Mouse (Mus musculus): ENCODE data around the gene Usp36.
"Not testable (repeated sequence)": the region's sequence is repeated elsewhere in the genome, so short reads cannot be mapped to it uniquely, and the experiment has no call there.

The Usp36 gene

GRCm38 (mm10) chr11:118289999-118290889 is at the start of gene Usp36:
Gene Usp36, minus strand, starts transcription at chr11:118290244.
- peak; percentile 99 for DNase-seq (ENCODE audit: low read depth in 1 of 2, low spot score in 2 of 2)

DNA sequence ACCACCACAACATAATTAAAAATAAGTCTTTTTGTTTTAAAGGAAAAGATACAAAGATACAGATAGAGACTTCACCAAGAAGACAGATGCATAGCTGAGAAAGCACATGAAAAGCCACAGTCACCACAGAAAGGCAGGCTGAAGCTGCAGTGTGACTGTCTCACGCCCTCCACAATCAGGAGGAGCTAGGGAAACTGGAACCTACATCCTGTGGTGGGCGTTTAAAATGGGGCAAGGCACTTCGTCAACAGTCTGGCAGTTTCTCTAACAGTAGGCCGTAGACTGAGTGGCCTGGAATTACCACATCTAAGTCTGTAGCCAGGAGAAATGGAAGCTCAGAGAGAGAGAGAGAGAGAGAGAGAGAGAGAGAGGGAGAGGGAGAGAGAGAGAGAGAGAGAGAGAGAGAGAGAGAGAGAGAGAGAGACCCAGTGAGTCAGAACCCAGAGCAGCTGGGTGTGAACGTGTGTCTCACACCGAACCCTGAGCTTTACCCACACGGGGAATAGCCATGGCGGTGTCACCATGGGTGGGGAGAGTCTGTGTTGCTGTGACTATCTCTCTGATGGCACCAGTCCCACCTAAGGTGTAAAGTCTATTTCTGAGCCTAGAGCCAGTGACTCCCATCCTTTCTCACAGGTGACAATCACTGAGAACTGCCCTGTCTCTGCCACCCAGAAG is 47.6 kb upstream of the Usp36 start:
- DNase-seq (ENCODE audit: low read depth in 1 of 2, low spot score in 2 of 2), result no peak

DNA sequence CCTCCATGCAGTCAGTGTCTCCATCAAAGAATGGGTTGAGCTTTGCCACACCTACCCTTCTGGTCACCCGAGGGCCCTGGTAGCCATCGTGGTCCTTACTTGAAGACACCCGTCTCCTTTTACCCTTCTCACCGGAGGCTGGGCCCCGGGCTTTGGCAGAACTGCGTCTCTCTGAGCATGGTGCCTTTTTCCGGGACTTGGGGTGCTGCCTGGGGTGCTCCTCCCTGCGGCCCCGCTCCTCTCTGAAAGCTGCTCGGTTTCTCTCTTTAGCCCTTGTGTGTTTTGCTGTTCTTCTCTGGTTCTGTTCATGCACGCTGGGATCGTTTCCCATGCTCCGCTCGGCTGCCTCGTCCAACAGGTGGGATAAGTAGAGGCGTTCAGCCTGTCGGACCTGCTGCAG is 43.4 kb upstream of the Usp36 start:
- no peak for DNase-seq (ENCODE audit: low read depth in 1 of 2, low spot score in 2 of 2)

DNA sequence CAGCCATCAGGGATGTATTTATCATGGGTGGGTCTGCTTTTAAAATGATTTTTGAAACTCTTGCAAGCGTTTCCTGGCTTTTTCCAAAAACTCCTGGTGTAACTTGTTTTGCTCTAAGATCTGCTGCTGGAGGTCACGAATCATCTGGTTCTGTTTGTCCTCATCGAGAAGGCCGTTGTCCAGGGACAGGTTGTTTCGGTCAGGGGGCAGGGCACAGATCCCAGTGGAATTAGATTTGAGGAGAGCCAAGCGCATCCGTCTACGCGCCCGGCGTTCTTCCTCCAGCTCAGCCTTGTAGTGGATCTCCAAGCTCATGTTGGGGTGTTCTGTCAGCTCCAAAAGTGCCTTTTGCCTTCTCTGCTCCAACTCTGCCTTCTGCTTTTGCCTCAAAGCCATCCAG is 42.3 kb upstream of the Usp36 start:
- no peak for DNase-seq (ENCODE audit: low read depth in 1 of 2, low spot score in 2 of 2)

DNA sequence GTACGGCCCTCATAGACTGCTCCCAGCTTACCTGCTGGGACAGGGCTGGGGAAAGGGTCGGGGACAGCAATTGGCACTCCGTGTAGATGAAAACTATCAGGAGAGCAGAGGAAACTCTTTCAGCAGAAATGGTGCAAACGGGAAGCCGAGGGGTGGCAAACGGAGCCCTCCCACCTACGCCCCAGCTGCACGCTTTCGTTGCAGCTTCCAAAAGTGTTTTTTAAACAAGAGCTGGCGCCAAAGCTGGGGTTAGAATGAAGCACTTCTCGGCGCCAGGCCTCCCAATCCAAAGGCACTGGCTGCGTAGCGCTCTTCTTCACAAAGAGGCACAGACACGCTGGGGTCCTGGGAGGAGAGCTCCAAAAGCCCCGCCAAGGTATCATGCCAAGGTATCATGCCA is 40.7 kb upstream of the Usp36 start:
- DNase-seq (ENCODE audit: low read depth in 1 of 2, low spot score in 2 of 2), result no peak

DNA sequence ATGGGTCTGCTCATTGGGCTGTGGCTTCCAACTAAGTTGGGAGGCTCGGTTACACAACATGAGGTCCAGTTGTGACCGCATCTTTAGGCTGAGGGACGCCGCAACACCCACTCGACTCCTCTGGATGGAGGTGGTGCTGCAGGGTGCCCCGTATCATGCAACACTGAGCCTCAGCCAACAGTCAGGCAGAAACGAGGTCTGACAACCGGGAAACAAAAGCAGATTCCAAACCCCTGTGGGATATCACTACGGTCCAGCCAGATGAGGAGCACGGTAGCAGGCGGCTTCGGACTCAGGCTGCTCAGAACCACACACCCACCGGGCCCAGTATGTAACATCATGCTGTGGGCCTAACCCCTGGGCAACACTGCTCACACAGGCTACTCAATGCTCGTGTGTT is 40.3 kb upstream of the Usp36 start:
- no peak for DNase-seq (ENCODE audit: low read depth in 1 of 2, low spot score in 2 of 2)

DNA sequence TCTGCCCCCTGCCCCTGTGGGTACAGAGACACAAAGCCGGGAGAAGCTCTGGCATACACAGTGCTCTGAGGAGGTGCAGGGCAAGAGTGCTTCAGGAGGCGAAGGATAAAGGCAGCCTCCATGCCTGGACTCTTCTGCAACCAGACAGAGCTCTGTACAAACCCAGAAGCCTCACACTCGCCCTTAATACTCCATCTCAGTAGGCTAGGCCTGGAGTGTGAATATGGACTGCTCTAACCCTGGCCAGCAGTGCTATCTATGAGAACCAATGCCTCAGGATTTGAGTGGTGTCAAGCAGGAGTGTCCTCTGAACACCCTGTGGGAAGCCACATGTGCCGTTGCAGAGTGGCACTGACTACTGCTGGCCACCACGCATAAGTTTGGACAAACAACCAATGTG is 38.9 kb upstream of the Usp36 start:
- DNase-seq (ENCODE audit: low read depth in 1 of 2, low spot score in 2 of 2), result no peak

DNA sequence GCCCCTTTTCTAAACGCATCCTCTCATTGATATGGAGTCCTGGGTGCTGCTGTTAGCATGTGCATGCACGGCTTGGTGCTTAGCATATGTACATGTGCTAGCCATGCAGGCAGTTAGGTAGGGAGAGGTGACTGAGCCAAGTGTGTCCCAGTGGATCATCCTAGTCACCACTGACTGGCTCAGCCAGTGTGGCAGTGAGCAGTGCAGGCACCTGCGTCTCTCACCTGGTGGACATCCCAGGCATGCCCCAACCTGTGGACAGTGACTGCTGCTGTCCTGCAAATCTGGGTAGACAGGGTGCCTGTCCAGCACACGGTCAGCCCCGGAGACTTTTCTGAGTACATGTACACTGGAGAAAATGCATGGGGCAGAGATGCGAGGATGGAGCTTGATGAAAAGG is 38.5 kb upstream of the Usp36 start:
- DNase-seq (ENCODE audit: low read depth in 1 of 2, low spot score in 2 of 2), result no peak

DNA sequence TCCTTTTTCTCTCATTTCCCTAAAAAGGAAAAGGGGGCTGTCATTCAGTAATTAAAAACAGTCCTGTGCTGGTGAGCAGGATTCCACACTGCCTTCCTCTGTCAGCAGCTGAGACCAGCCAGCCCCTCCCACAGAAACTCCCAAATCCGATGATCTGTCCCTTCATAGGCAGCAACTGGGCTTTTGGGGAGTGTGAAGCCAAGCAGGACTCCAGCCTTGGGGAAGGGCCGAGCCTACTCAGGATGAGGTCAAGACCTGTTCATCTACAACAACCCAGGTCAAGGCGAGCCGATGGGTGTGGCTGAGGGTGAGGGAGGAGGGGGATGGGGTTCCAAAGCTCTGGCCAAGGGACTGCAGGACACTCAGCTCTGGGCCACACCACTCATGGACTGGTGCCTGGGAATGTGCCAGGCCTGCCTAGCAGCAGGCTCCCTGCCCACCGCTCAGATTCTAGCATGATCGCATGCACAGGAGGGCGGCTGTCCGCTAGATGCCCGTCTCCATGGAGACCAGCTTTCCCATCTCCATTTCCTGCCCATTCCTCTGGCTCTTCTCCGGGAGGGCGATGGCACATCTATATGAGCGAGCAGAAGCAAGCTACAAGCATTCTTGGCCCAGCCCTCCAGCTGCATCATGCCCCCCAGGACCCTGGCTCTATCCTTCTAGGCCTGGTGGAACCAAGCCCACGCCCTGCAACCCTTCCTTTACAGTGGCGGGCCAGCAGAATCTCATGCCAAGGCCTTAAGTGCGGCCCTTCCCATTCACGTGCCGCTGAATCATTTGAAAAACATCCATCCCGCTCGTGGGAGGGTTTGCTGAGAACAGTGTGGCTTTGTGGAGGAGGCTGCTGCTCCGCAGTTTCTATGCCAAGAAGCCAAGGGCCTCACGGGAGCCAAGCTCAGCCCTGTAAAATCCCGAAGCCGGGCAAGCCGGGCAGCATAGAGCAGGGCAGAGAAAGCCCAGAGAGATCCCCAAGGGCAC is 37.2 kb upstream of the Usp36 start:
- DNase-seq (ENCODE audit: low read depth in 1 of 2, low spot score in 2 of 2), result no peak

DNA sequence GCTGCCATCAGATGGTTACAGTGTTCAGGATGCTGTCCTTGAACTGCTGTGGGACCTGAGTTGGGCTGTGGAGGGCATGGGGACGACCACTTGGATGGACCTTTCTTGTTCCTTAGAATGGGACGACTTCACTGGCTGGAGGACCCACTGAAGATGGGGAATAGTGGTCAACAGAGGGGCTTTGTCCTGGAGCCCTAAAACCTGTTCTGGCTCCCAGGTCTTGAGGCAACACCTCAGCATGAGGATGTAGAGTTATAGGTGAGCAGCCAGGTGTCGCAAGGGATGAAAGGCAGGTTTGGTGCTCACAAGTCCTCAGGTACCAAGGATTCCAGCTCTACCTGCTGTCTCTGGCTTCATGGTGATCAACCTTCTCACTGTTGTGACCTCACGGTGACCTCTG is 36.4 kb upstream of the Usp36 start:
- DNase-seq (ENCODE audit: low read depth in 1 of 2, low spot score in 2 of 2), result no peak

- no peak for DNase-seq (ENCODE audit: low read depth in 1 of 2, low spot score in 2 of 2)
These were observed 34.5 kb upstream of the Usp36 start for GRCm38 (mm10) chr11:118324541-118324940.

DNA sequence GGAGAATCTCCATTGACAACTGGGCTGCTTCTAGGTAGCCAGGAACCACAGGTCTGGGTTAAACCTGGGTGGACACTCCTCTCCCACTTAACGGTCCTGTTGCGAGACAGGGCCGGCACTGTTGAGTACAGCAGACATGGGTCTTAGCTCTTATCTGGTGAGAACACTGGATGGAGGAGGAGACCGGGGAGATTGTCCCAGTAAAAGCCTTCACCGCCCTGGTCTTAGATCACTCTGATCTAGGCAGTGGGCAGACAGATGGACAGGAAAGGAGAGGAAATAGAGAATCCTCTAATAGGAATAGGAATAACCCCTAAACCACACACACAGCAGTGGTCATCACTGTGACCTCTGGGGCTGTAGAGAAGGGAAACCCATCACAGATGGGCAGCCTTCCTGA is 33.9 kb upstream of the Usp36 start:
- DNase-seq (ENCODE audit: low read depth in 1 of 2, low spot score in 2 of 2), result no peak

DNA sequence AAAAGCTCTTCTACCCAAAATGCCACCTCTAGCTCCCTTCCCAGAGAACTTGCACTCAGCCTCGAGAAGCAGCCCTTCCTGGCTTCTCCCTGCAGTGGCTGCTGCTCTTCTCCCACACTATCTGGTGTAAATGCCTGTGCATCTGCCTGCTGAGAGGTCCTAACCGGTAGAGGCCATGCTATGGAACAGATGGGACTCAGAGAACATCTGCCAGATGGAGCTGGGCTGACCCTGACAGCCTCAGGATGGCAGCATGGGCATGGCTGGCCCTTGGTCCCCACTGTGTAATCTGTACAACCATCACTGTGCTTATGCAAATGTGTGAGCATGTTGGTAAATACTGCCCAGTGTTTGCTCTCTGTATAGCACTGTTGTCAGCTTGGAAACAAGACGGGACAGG is 32.6 kb upstream of the Usp36 start:
- DNase-seq (ENCODE audit: low read depth in 1 of 2, low spot score in 2 of 2), result no peak

- no peak for DNase-seq (ENCODE audit: low read depth in 1 of 2, low spot score in 2 of 2)
These were observed 31.9 kb upstream of the Usp36 start for GRCm38 (mm10) chr11:118321971-118322370.

- DNase-seq (ENCODE audit: low read depth in 1 of 2, low spot score in 2 of 2), result no peak
These were observed 31.5 kb upstream of the Usp36 start for GRCm38 (mm10) chr11:118321500-118321899.

- DNase-seq (ENCODE audit: low read depth in 1 of 2, low spot score in 2 of 2), result peak; percentile 12 to 44
These were observed 28.6 kb upstream of the Usp36 start for GRCm38 (mm10) chr11:118318678-118319077.

GRCm38 (mm10) chr11:118317129-118317528 is 27.1 kb upstream of the Usp36 start:
- DNase-seq (ENCODE audit: low read depth in 1 of 2, low spot score in 2 of 2), result no peak

DNA sequence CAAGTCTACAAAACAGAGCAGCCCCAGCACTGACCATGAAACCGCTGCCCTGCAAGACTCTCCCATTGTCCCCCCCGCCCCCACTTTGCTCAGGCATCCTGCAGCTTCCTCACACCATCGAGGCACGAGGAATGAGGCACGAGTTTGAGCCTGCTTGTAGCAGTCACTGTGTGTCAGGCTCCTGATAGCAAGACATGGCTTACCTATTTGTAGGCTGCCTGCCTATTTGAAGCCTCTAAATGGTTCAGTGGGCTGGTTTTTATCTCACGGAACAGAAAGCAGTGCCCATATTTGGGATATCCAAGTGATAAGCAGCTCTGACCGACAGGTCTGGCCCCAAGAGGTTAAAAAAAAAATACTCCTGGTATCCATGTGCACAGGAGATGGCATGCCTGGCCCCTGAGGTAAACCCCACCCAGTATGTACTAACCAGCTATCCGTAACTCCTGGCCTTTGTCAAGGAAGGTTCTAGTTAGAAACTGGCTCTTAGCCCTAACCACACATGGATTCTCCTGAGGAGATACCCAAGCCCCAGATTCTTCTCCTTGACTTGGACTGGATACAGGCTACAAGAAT is 26.3 kb upstream of the Usp36 start:
- DNase-seq (ENCODE audit: low read depth in 1 of 2, low spot score in 2 of 2), result no peak

DNA sequence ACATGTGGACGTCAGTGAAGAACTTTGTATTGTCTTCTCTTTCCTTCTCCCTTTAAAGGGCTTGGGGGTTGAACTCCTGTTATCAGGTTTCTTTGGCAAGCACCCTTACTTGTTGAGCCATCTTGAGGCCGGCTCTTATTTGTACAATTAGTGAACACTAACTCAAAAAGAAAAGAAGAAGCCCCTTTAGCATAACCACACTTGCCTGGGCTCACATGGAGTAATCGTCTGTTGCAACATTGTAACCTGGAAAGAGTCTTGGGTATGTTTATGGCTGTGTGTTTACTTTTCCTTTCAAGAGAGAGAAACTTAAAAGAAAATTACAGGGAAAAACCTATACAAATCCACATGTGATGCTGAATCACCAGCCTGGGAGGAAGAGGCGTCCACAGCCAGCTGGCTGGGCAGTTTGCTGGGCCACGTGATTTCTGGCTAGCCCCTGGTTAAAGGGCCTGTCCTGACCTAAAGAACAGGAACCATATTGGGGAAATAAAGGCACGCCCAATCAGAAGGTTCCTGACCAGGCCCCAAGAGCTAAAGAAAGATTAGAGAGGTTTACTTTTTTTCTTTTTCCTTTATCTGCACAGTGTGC is 22.2 kb upstream of the Usp36 start:
- DNase-seq (ENCODE audit: low read depth in 1 of 2, low spot score in 2 of 2), result peak in 1 of 2 experiments; percentile 23

- not testable (repeated sequence) for DNase-seq (ENCODE audit: low read depth in 1 of 2, low spot score in 2 of 2)
These were observed 17.9 kb upstream of the Usp36 start for GRCm38 (mm10) chr11:118307962-118308361.

GRCm38 (mm10) chr11:118303959-118304358 is 13.9 kb upstream of the Usp36 start:
- not testable (repeated sequence) for DNase-seq (ENCODE audit: low read depth in 1 of 2, low spot score in 2 of 2)

Data from monocyte, adult 2 months (primary cell).